Mouse (Mus musculus) brown adipose tissue, adult 24 weeks (tissue): ENCODE data around the gene Zfp408. TPM values are rescaled to one million over a fixed set of nuclear protein-coding genes. Genes with fewer than 3 reads are reported as not detected.

Source experiments
- H3K27ac ChIP-seq: fragments of 200-500 bp; replicated peaks from 2 replicates; pipeline ENCODE4 v1.5.1; 2012; ENCODE audit warnings: low read depth, mild to moderate bottlenecking, low read length
- H3K4me1 ChIP-seq: fragments of 200-500 bp; 2 replicates; pipeline ENCODE4 v1.6.1; 2012; ENCODE audit warnings: low read length, mixed read lengths; ENCODE audit not compliant: control insufficient read depth, insufficient read depth, insufficient read length
- H3K4me3 ChIP-seq: fragments of 200-500 bp; 2 replicates; pipeline ENCODE4 v1.5.1; 2012; ENCODE audit warnings: low read depth, mild to moderate bottlenecking, low read length, moderate library complexity; ENCODE audit not compliant: insufficient read depth
- polyA plus RNA-seq: library from polyadenylated mRNA; stranded (reverse); fragments of >200 nt; gene quantifications from 2 replicates; pipeline ENCODE4 v1.2.4, GENCODE M21; 2012; ENCODE audit not compliant: missing spikeins, insufficient read depth, insufficient read length

The Zfp408 gene
- polyA plus RNA-seq, 1 experiment = 2.2 TPM

- Histone ChIP-seq H3K4me3 (no peak overlapping the region), H3K27ac (no peak overlapping the region), H3K4me1 (no peaks in the 10 kb centered on the region)
Measured at GRCm38 (mm10) chr2:91600475-91600874, 49.1 kb downstream of the Zfp408 start.

Other genes starting within 250 kb of the Zfp408 start
- gene 1110051M20Rik, start 205.1 kb downstream of the Zfp408 start, polyA plus RNA-seq = 4.4 and 12.6 TPM in 2 replicates
- 0.48 and 0.63 TPM in 2 replicates for gene Lrp4, start 192.3 kb downstream of the Zfp408 start, polyA plus RNA-seq
- gene Ckap5, start 123.0 kb downstream of the Zfp408 start, polyA plus RNA-seq = 13.8 and 16.6 TPM in 2 replicates
- not detected in 2 replicates for gene F2, start 13.4 kb downstream of the Zfp408 start, polyA plus RNA-seq
- 20.0 and 38.1 TPM in 2 replicates for gene Arhgap1, start 69 bp upstream of the Zfp408 start, polyA plus RNA-seq
- gene Atg13, start 60.8 kb upstream of the Zfp408 start, polyA plus RNA-seq = 19.4 and 19.5 TPM in 2 replicates
- gene Harbi1, start 61.1 kb upstream of the Zfp408 start, polyA plus RNA-seq = 4.4 and 7.8 TPM in 2 replicates
- 6.9 and 8.1 TPM in 2 replicates for gene Ambra1, start 80.3 kb upstream of the Zfp408 start, polyA plus RNA-seq